29 mouse cellular contexts compared by ENCODE assay signal in genomic region chr2:110481327-110481726, GRCm38 (mm10).
"Had no signal": no experiment of that assay in that cellular context is flagged by ENCODE, and none has a peak within 500 bp of the region (broad histone marks: within the 10 kb centered on the region; RNA-seq: fewer than 3 reads in every experiment).

No protein-coding gene starts in this region.

- H3K4me3 ChIP-seq: left cerebral cortex, adult 2 months; limb, embryonic 10.5 days; limb, embryonic 12.5 days; limb, embryonic 13.5 days; limb, embryonic 15.5 days; liver, embryonic 12.5 days; liver, embryonic 13.5 days; liver, embryonic 15.5 days; lung, embryonic 15.5 days; megakaryocyte, embryonic 14.5 days; midbrain, embryonic 10.5 days; midbrain, embryonic 12.5 days; midbrain, embryonic 13.5 days; midbrain, embryonic 15.5 days; myocyte; neural tube, embryonic 12.5 days had no signal

- ATAC-seq: liver, embryonic 12.5 days; liver, postnatal 0 days; midbrain, embryonic 13.5 days; midbrain, embryonic 15.5 days; midbrain, embryonic 16.5 days had no signal

- H3K36me3 ChIP-seq: limb, embryonic 10.5 days; limb, embryonic 12.5 days; limb, embryonic 13.5 days; limb, embryonic 15.5 days; liver, embryonic 12.5 days; liver, embryonic 13.5 days; liver, embryonic 15.5 days; lung, embryonic 15.5 days; midbrain, embryonic 10.5 days; midbrain, embryonic 12.5 days; midbrain, embryonic 13.5 days; midbrain, embryonic 15.5 days; neural tube, embryonic 12.5 days had no signal

- H3K27me3 ChIP-seq: limb, embryonic 12.5 days; limb, embryonic 13.5 days; limb, embryonic 15.5 days; liver, embryonic 12.5 days; liver, embryonic 13.5 days; liver, embryonic 15.5 days; lung, embryonic 15.5 days; megakaryocyte, embryonic 14.5 days; midbrain, embryonic 12.5 days; midbrain, embryonic 13.5 days; midbrain, embryonic 15.5 days; neural tube, embryonic 12.5 days had no signal

- H3K9me3 ChIP-seq: limb, embryonic 10.5 days; limb, embryonic 12.5 days; limb, embryonic 13.5 days; limb, embryonic 15.5 days; liver, embryonic 12.5 days; liver, embryonic 13.5 days; liver, embryonic 15.5 days; lung, embryonic 15.5 days; megakaryocyte, embryonic 14.5 days; midbrain, embryonic 10.5 days; midbrain, embryonic 12.5 days; midbrain, embryonic 13.5 days; midbrain, embryonic 15.5 days; neural tube, embryonic 12.5 days had no signal

- H3K9ac ChIP-seq: limb, embryonic 12.5 days; limb, embryonic 13.5 days; limb, embryonic 15.5 days; liver, embryonic 12.5 days; liver, embryonic 13.5 days; liver, embryonic 14.5 days; liver, embryonic 15.5 days; liver, postnatal 0 days; lung, embryonic 14.5 days; lung, embryonic 15.5 days; midbrain, embryonic 12.5 days; midbrain, embryonic 13.5 days; midbrain, embryonic 15.5 days; neural tube, embryonic 12.5 days had no signal

- DNase-seq: left cerebral cortex, postnatal 4 days; liver; liver, embryonic 13.5 days; liver, postnatal 0 days; lung, adult 2 months; lung, embryonic 14.5 days; lung, postnatal 10 days; lung, postnatal 4 days; midbrain, embryonic 14.5 days had no signal

- H3K4me2 ChIP-seq: limb, embryonic 12.5 days; limb, embryonic 13.5 days; limb, embryonic 15.5 days; liver, embryonic 11.5 days; liver, embryonic 12.5 days; liver, embryonic 13.5 days; liver, embryonic 15.5 days; lung, embryonic 14.5 days; lung, embryonic 15.5 days; midbrain, embryonic 11.5 days; midbrain, embryonic 12.5 days; midbrain, embryonic 13.5 days; midbrain, embryonic 15.5 days; neural tube, embryonic 12.5 days had no signal

- H3K4me1 ChIP-seq: liver, embryonic 12.5 days; liver, embryonic 13.5 days; liver, embryonic 15.5 days; lung, embryonic 15.5 days; megakaryocyte, embryonic 14.5 days; midbrain, embryonic 12.5 days; midbrain, embryonic 13.5 days; midbrain, embryonic 15.5 days had no signal

- H3K27ac ChIP-seq: left cerebral cortex, adult 2 months; limb, embryonic 10.5 days; limb, embryonic 12.5 days; limb, embryonic 13.5 days; limb, embryonic 15.5 days; liver, embryonic 12.5 days; liver, embryonic 13.5 days; liver, embryonic 14.5 days; liver, embryonic 15.5 days; lung, embryonic 15.5 days; macrophage; midbrain, embryonic 10.5 days; midbrain, embryonic 12.5 days; midbrain, embryonic 13.5 days; midbrain, embryonic 15.5 days; neural tube, embryonic 12.5 days had no signal
